Mouse (Mus musculus) olfactory bulb, adult 2 months (tissue): ENCODE results near the gene Aak1.

Experiments used
- CTCF ChIP-seq: fragments of 200-500 bp; IDR thresholded peaks from 2 replicates; pipeline ENCODE4 v1.5.1; 2012; ENCODE audit warnings: low read depth, mild to moderate bottlenecking, low read length, moderate library complexity; ENCODE audit not compliant: insufficient read depth
- POLR2A ChIP-seq: fragments of 200-500 bp; IDR thresholded peaks from 2 replicates; pipeline ENCODE4 v1.6.1; 2012; ENCODE audit warnings: mild to moderate bottlenecking, low read depth, low read length, moderate library complexity; ENCODE audit not compliant: insufficient read depth

GRCm38 (mm10) chr6:86851561-86851960, 2.2 kb downstream of the Aak1 start:
- TF ChIP-seq POLR2A, result no peak
- TF ChIP-seq CTCF, result no peak
